Mouse (Mus musculus) forebrain, embryonic 14.5 days (tissue): Measurements from ENCODE around the gene Acvr2b. TPM values are rescaled to one million over a fixed set of nuclear protein-coding genes. Genes with fewer than 3 reads are reported as not detected.

Experiments
- ATAC-seq: fragments of 200-750 bp; cut with Nextera tagmentation; 2 replicates; pipeline ENCODE4 v1.8.0; 2017; ENCODE audit warnings: mild to moderate bottlenecking, moderate library complexity
- DNase-seq: peaks from one replicate; pipeline ENCODE4 v3.0.0-alpha.2; 2015; ENCODE audit warnings: low spot score
- H3K27ac ChIP-seq: fragments of 300-500 bp; sonication (generic); 2 replicates; pipeline ENCODE4 v1.5.1; 2014; ENCODE audit warnings: low read depth, mild to moderate bottlenecking, control low read depth, low read length, moderate library complexity
- H3K27me3 ChIP-seq: fragments of 300-500 bp; sonication (generic); replicated peaks from 2 replicates; pipeline ENCODE4 v1.6.1; 2014; ENCODE audit warnings: low read length, control low read depth, mixed read lengths; ENCODE audit not compliant: control insufficient read depth, insufficient read depth
- H3K36me3 ChIP-seq: fragments of 300-500 bp; sonication (generic); 2 replicates; pipeline ENCODE4 v1.6.1; 2014; ENCODE audit warnings: low read length, control low read depth; ENCODE audit not compliant: control insufficient read depth, insufficient read depth
- H3K4me1 ChIP-seq: fragments of 300-500 bp; sonication (generic); 2 replicates; pipeline ENCODE4 v1.6.1; 2014; ENCODE audit warnings: antibody characterized with exemption, low read length, control low read depth; ENCODE audit not compliant: control insufficient read depth, insufficient read depth
- H3K4me2 ChIP-seq: fragments of 300-500 bp; sonication (generic); 2 replicates; pipeline ENCODE4 v1.6.1; 2014; ENCODE audit warnings: mild to moderate bottlenecking, control low read depth, low read length
- H3K4me3 ChIP-seq: fragments of 300-500 bp; sonication (generic); 2 replicates; pipeline ENCODE4 v1.5.1; 2014; ENCODE audit warnings: low read depth, low read length, control low read depth
- H3K9ac ChIP-seq: fragments of 300-500 bp; sonication (generic); 2 replicates; pipeline ENCODE4 v1.6.1; 2014; ENCODE audit warnings: mild to moderate bottlenecking, low read length, control low read depth, moderate library complexity
- H3K9me3 ChIP-seq: fragments of 300-500 bp; sonication (generic); replicated peaks from 2 replicates; pipeline ENCODE4 v1.6.1; 2016; ENCODE audit warnings: low read length, control low read depth, mixed read lengths; ENCODE audit not compliant: control insufficient read depth
- WGBS: fragments of 180-500 bp; shearing (Covaris S2); extraction: QIAGEN DNeasy Blood & Tissue Kit; methylation state at CpG from one replicate; pipeline ENCODE4 v1.1.7; 2014; 5-methylcytosine and 5-hydroxymethylcytosine counted together
- polyA plus RNA-seq: library from polyadenylated mRNA; unstranded; fragments of >200 nt; fragmentation: Nextera tagmentation; extraction: Ambion mirVana; gene quantifications from 2 replicates; pipeline ENCODE4 v1.2.1, GENCODE M21; 2014

Acvr2b gene
- polyA plus RNA-seq, 1 experiment from 2014 or later = 25.9 TPM

- no peak for DNase-seq
- Histone ChIP-seq H3K4me2 (no peak overlapping the region), H3K4me1 (peaks cover 2% of the 10 kb centered on the region; the same call in 1 of the 2 replicates), H3K9ac (no peak overlapping the region), H3K9me3 (no peaks in the 10 kb centered on the region), H3K27me3 (no peaks in the 10 kb centered on the region), H3K4me3 (no peak overlapping the region), H3K27ac (no peak overlapping the region), H3K36me3 (no peaks in the 10 kb centered on the region)
- no peak for ATAC-seq
- 74% methylated on average over 9 of the region's 9 CpGs for WGBS
Observed at GRCm38 (mm10) chr9:119484420-119484819, 82.5 kb downstream of the Acvr2b start.

Other genes with a start within 250 kb of the Acvr2b start
- gene Acaa1b, start 245.0 kb upstream of the Acvr2b start, polyA plus RNA-seq = 1.3 TPM in 2 replicates
- not detected in 2 replicates for gene Gm47289, start 243.0 kb upstream of the Acvr2b start, polyA plus RNA-seq
- gene Slc22a13, start 193.0 kb upstream of the Acvr2b start, polyA plus RNA-seq = not detected in 2 replicates
- 13.5 and 14.9 TPM in 2 replicates for gene Oxsr1, start 79.7 kb upstream of the Acvr2b start, polyA plus RNA-seq
- 92.0 and 95.0 TPM in 2 replicates for gene Acaa1a, start 62.4 kb upstream of the Acvr2b start, polyA plus RNA-seq
- gene Myd88, start 60.7 kb upstream of the Acvr2b start, polyA plus RNA-seq = 5.7 and 5.8 TPM in 2 replicates
- gene Xylb, start 44.7 kb upstream of the Acvr2b start, polyA plus RNA-seq = 2.4 and 4.1 TPM in 2 replicates
- not detected in 2 replicates for gene Slc22a14, start 36.6 kb upstream of the Acvr2b start, polyA plus RNA-seq
- gene Exog, start 42.8 kb downstream of the Acvr2b start, polyA plus RNA-seq = 54.2 and 64.7 TPM in 2 replicates
- 0.39 and 0.59 TPM in 2 replicates for gene Scn5a, start 176.9 kb downstream of the Acvr2b start, polyA plus RNA-seq